Mouse (Mus musculus) cerebellum, adult 2 months (tissue): ENCODE measurements at regions not wholly inside any gene's neighbourhood (a gene's known extent, or its start where the extent isn't known, plus 50 kb on each side); places are given as distances from the start of the nearest gene placed in this dataset.

ENCODE experiments used
- CTCF ChIP-seq: fragments of 200-500 bp; IDR thresholded peaks from 2 replicates; pipeline ENCODE4 v1.5.1; 2011; ENCODE audit warnings: low read depth, mild to moderate bottlenecking, control low read depth, low read length, moderate library complexity, borderline replicate concordance; ENCODE audit not compliant: insufficient read depth
- POLR2A ChIP-seq: fragments of 200-500 bp; IDR thresholded peaks from 2 replicates; pipeline ENCODE4 v1.6.1; 2011; ENCODE audit warnings: low read length, control low read depth, borderline replicate concordance; ENCODE audit not compliant: insufficient read depth

DNA sequence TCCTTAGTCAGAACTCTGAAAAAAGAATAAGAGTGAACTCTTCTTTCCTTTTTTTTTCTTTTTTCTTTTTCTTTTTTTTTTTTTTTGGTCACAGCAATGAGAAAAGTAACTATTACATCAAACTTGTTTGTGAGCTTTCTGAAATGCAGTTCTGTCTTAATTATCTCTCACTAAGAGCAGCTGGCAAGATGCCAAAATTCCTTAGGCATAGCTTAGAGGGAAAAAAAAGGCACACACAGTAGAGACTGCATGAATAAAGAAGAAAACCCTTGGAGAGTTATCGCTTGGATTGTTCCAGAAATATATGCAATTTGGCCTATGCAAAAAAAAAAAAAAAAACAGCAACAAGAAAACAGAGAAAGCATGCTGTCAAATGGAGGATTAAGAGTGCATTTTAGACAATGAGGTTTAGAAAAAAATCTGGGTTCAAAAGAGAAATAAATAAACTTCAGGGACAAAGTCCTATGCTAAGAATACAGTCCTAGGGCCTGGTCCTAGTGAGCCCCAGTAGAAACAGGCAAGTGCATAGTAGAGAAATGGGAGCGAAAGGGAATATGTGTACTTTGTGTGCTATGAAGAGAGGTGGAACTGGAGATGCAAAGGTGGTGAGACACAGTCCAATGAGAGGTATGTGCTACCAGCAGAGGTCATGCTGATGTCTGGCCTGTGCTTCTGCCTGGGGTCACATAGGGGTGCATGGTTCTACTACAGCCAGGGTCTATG lies 974.0 kb downstream of the Rab28 start:
- TF ChIP-seq CTCF (no peak), POLR2A (no peak)
